In genomic region chrX:14352416-14352815, GRCm38 (mm10) we compare ENCODE assay signal across 27 mouse cellular contexts.
"Had no signal": no experiment of that assay in that cellular context is flagged by ENCODE, and none has a peak within 500 bp of the region (broad histone marks: within the 10 kb centered on the region; RNA-seq: fewer than 3 reads in every experiment).

No protein-coding gene starts in this region.

- DNase-seq: cerebellum, adult 9-11 months; cerebellum, postnatal 10 days; cerebellum, postnatal 14 days; cerebellum, postnatal 25 days; cerebellum, postnatal 36 days; embryo, embryonic 11 days; forebrain, postnatal 0 days; gastrocnemius, adult 2 months; gastrocnemius, postnatal 10 days; gastrocnemius, postnatal 14 days; gastrocnemius, postnatal 25 days; gastrocnemius, postnatal 36 days; heart, adult 11 months; heart, adult 18-20 months; heart, adult 2 months had no signal

- H3K27me3 ChIP-seq: embryonic facial prominence, embryonic 12.5 days; embryonic facial prominence, embryonic 13.5 days; embryonic facial prominence, embryonic 15.5 days; forebrain, embryonic 12.5 days; forebrain, embryonic 15.5 days had no signal

- H3K27ac ChIP-seq: embryonic facial prominence, embryonic 10.5 days; embryonic facial prominence, embryonic 12.5 days; embryonic facial prominence, embryonic 13.5 days; embryonic facial prominence, embryonic 15.5 days; forebrain, embryonic 10.5 days; forebrain, embryonic 12.5 days; forebrain, embryonic 15.5 days; gastrocnemius, adult 2 months; heart, adult 2 months; heart, embryonic 10.5 days had no signal

- H3K36me3 ChIP-seq: embryonic facial prominence, embryonic 10.5 days; embryonic facial prominence, embryonic 12.5 days; embryonic facial prominence, embryonic 13.5 days; embryonic facial prominence, embryonic 15.5 days; forebrain, embryonic 10.5 days; forebrain, embryonic 12.5 days; forebrain, embryonic 15.5 days; heart, embryonic 10.5 days had no signal

- H3K4me2 ChIP-seq: embryonic facial prominence, embryonic 12.5 days; embryonic facial prominence, embryonic 13.5 days; embryonic facial prominence, embryonic 15.5 days; forebrain, embryonic 12.5 days; forebrain, embryonic 15.5 days; heart, embryonic 11.5 days had no signal

- H3K4me1 ChIP-seq: embryonic facial prominence, embryonic 10.5 days; embryonic facial prominence, embryonic 12.5 days; embryonic facial prominence, embryonic 13.5 days; embryonic facial prominence, embryonic 15.5 days; forebrain, embryonic 10.5 days; forebrain, embryonic 12.5 days; forebrain, embryonic 15.5 days; heart, embryonic 10.5 days had no signal

- H3K4me3 ChIP-seq: embryonic facial prominence, embryonic 10.5 days; embryonic facial prominence, embryonic 12.5 days; embryonic facial prominence, embryonic 13.5 days; embryonic facial prominence, embryonic 15.5 days; erythroblast, embryonic 14.5 days; forebrain, embryonic 10.5 days; forebrain, embryonic 12.5 days; forebrain, embryonic 15.5 days; gastrocnemius, adult 2 months; heart, adult 2 months; heart, embryonic 10.5 days had no signal

- H3K9me3 ChIP-seq: embryonic facial prominence, embryonic 10.5 days; embryonic facial prominence, embryonic 12.5 days; embryonic facial prominence, embryonic 13.5 days; embryonic facial prominence, embryonic 15.5 days; forebrain, embryonic 10.5 days; forebrain, embryonic 12.5 days; forebrain, embryonic 15.5 days; heart, embryonic 10.5 days had no signal

- H3K9ac ChIP-seq: embryonic facial prominence, embryonic 12.5 days; embryonic facial prominence, embryonic 13.5 days; embryonic facial prominence, embryonic 15.5 days; forebrain, embryonic 12.5 days; forebrain, embryonic 15.5 days; forebrain, postnatal 0 days had no signal

- ATAC-seq: forebrain, embryonic 14.5 days; forebrain, embryonic 15.5 days; forebrain, embryonic 16.5 days; forebrain, postnatal 0 days had no signal
